Mouse (Mus musculus): ENCODE results near the gene Olfr920. TPM values are rescaled to one million over a fixed set of nuclear protein-coding genes. Genes with fewer than 3 reads are reported as not detected.

Olfr920 gene
- 0.04 and 0.08 TPM in 2 replicates for polyA plus RNA-seq (2015; fragmentation: Nextera tagmentation; extraction: Ambion mirVana)

DNA sequence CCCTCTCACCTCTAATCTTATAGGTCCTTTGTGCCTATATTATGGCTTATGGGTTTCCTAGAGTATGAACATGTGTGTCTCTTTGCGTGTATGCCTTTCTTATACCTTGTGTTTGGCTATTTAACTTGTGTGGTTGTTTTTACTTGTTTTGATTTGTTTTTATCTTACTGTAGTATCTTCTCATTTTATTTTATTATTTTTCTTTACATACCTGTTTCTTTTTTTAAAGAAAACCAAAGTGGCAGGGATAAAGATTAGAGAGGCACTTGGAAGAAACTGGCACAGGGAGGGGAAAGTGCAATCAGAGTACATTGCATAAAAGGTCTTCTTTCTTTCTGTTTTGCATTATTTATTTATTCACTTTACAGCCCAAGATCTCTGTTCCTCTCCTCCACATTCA lies at the start of gene Olfr920:
Gene Olfr920, plus strand, starts transcription at position 301 of the 400 bp plus-strand sequence.
- WGBS, result 80% methylated on average over 1 of the region's 1 CpGs

DNA sequence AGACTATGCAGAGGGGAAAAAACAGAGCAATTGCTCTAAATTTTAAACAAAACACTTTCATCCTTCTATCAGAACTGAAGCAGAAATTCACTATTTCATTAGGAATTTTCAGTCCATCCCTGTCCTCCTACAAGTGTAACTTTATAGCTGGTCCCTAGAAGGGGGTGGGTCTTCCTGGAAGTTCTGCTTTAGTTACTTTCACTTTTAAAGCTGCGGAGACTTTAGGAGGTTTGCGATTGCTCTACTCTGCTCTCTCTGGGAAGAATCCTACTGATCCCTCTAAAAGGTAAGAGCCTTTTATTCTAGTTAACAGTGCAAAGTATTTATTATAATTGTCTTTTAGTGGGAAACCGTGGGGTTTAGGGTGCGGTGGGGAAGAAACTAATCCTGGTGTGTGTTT lies 34.0 kb upstream of the Olfr920 start, which contains the start of gene Vwa5a:
Gene Vwa5a, plus strand, starts transcription at position 167 of the 400 bp plus-strand sequence.
- H3K4me2 ChIP-seq, result peak within 1 kb of the TSS; percentile 60
- no peaks in the 10 kb centered on the region for H3K9me3 ChIP-seq
- ATAC-seq (ENCODE audit: insufficient read depth, low FRiP score, low read depth), result peak; percentile 85; the same call in 1 of the 2 replicates
- H3K27ac ChIP-seq, result peak within 1 kb of the TSS; percentile 85
- H3K4me3 ChIP-seq (replicated peaks), result peak within 1 kb of the TSS; percentile 55
- peak within 1 kb of the TSS; percentile 26; the same call in 1 of the 2 replicates for H3K9ac ChIP-seq
- WGBS, result 0% methylated on average over 4 of the region's 4 CpGs
- H3K27me3 ChIP-seq (replicated peaks), result no peaks in the 10 kb centered on the region
- H3K4me1 ChIP-seq, result peaks cover 11% of the 10 kb centered on the region; the same call in 1 of the 2 replicates
- no peaks in the 10 kb centered on the region; the same call in 1 of the 2 replicates for H3K36me3 ChIP-seq

More for the DNA sequence above, at the start of gene Olfr920:
- no peaks in the 10 kb centered on the region for H3K9me3 ChIP-seq
- no peaks in the 10 kb centered on the region for H3K36me3 ChIP-seq
- H3K9ac ChIP-seq, result no peak within 1 kb of the TSS
- no peaks in the 10 kb centered on the region for H3K27me3 ChIP-seq (replicated peaks)
- no peak within 1 kb of the TSS for H3K27ac ChIP-seq
- no peak for ATAC-seq (ENCODE audit: insufficient read depth, low FRiP score, low read depth)
- H3K4me1 ChIP-seq, result no peaks in the 10 kb centered on the region
- no peak within 1 kb of the TSS for H3K4me2 ChIP-seq
- no peak within 1 kb of the TSS for H3K4me3 ChIP-seq (replicated peaks)

DNA sequence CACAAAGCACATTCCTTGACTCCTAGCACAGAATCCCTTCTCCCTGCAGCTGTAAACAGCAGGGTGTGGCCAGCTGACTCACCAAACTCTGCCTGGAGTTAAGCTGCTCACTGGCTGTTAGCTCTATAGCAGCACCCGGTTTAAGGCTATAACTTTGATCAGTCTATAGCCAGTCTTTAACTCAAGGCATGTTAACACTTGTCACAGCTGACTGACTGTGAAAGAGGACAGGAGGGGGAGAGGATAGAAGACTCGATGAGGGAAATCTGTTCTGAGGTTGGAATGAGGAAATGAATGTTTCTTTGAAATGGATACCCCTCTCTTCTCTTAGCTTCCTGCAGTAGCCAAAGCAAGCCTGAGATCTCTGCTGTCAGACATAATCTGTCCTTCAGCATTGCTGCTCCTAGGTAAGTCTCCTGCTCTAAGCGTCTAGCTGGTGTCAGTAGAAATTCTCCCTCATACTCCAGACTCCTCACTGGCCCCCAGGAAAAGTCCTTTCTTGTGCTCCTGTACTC lies 33.1 kb upstream of the Olfr920 start:
- Histone ChIP-seq H3K27me3 (replicated peaks) (no peaks in the 10 kb centered on the region), H3K9me3 (no peaks in the 10 kb centered on the region), H3K9ac (peak overlapping the region; percentile 26; the same call in 1 of the 2 replicates), H3K4me1 (peaks cover 11% of the 10 kb centered on the region; the same call in 1 of the 2 replicates), H3K4me3 (replicated peaks) (peak overlapping the region; percentile 55), H3K4me2 (peak overlapping the region; percentile 60), H3K27ac (peak overlapping the region; percentile 85), H3K36me3 (peaks cover 6% of the 10 kb centered on the region; the same call in 1 of the 2 replicates)
- ATAC-seq (ENCODE audit: insufficient read depth, low FRiP score, low read depth), result peak; percentile 82
- WGBS, result 2% methylated on average over 3 of the region's 3 CpGs

DNA sequence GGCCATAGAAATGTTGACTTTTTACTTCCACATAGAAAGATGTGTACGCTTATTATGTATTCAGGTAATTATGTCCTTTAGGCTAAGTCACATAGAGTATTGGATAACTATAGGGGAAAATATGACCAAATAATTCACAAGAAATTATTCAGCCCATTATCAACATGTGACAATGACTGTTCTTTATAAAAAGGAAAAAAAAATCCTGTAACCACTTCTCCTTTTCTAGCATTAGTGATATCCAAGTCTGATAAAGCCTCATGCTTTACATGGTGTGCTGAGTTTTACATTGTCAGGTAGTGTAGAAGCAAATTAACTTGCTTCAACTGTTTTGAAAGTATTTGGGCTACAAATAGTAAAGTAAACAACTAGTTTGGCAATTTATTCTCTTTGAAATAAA lies 28.1 kb upstream of the Olfr920 start:
- H3K36me3 ChIP-seq, result peaks cover 6% of the 10 kb centered on the region; the same call in 1 of the 2 replicates
- H3K4me3 ChIP-seq (replicated peaks), result no peak overlapping the region
- no peaks in the 10 kb centered on the region for H3K9me3 ChIP-seq
- no peak for ATAC-seq (ENCODE audit: insufficient read depth, low FRiP score, low read depth)
- no peak overlapping the region for H3K4me2 ChIP-seq
- H3K9ac ChIP-seq, result no peak overlapping the region
- H3K27ac ChIP-seq, result no peak overlapping the region
- WGBS, result 94% methylated on average over 1 of the region's 1 CpGs
- H3K4me1 ChIP-seq, result peaks cover 7% of the 10 kb centered on the region; the same call in 1 of the 2 replicates
- H3K27me3 ChIP-seq (replicated peaks), result no peaks in the 10 kb centered on the region

DNA sequence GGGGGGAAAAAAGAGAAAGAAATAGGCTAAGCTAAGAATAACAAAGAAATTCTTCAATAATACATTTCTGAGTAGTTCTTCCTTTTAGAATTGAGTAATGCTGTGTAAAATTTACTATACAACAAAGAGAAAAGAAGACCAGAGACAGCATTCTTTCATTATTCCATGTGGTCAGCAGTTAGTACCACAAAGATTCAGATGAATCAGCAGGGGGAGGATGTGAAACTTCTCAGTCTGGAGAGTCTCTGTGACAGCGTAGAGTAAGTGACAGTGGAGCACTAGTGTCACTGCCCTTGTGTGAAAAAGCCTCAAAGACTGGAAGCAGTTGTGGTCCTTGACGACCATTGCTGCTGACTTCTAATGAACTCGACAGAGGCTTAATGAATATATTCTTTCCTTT lies 23.9 kb upstream of the Olfr920 start:
- Histone ChIP-seq H3K27me3 (replicated peaks) (no peaks in the 10 kb centered on the region), H3K4me2 (no peak overlapping the region), H3K4me1 (no peaks in the 10 kb centered on the region), H3K36me3 (peaks cover 5% of the 10 kb centered on the region; the same call in 1 of the 2 replicates), H3K27ac (no peak overlapping the region), H3K9ac (no peak overlapping the region), H3K9me3 (no peaks in the 10 kb centered on the region), H3K4me3 (replicated peaks) (no peak overlapping the region)
- no peak for ATAC-seq (ENCODE audit: insufficient read depth, low FRiP score, low read depth)
- WGBS, result 75% methylated on average over 3 of the region's 3 CpGs

DNA sequence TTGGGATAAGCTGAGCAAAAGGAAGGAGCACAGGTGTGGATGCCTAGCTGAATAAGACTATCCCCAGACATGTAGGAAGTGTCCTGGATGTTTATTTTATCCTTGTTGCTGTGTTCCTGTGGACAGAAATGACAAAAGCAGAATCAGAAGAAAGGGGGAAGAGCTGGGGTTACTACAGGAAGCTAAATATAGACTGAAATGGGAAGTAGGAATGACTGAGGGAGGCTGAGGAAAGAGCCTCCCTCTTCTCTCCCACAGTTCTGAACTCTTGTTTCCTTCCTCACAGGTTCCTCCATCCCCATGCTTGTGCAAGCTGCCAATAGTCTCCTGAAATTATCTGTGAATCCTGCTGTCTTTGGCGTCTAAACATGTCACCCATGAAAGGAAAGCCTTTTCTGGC lies 10.7 kb upstream of the Olfr920 start:
- no peak for ATAC-seq (ENCODE audit: insufficient read depth, low FRiP score, low read depth)
- Histone ChIP-seq H3K9me3 (no peaks in the 10 kb centered on the region), H3K4me2 (no peak overlapping the region), H3K27ac (no peak overlapping the region), H3K4me3 (replicated peaks) (no peak overlapping the region), H3K27me3 (replicated peaks) (no peaks in the 10 kb centered on the region), H3K9ac (no peak overlapping the region), H3K36me3 (no peaks in the 10 kb centered on the region), H3K4me1 (no peaks in the 10 kb centered on the region)
- WGBS, result 85% methylated on average over 1 of the region's 1 CpGs

DNA sequence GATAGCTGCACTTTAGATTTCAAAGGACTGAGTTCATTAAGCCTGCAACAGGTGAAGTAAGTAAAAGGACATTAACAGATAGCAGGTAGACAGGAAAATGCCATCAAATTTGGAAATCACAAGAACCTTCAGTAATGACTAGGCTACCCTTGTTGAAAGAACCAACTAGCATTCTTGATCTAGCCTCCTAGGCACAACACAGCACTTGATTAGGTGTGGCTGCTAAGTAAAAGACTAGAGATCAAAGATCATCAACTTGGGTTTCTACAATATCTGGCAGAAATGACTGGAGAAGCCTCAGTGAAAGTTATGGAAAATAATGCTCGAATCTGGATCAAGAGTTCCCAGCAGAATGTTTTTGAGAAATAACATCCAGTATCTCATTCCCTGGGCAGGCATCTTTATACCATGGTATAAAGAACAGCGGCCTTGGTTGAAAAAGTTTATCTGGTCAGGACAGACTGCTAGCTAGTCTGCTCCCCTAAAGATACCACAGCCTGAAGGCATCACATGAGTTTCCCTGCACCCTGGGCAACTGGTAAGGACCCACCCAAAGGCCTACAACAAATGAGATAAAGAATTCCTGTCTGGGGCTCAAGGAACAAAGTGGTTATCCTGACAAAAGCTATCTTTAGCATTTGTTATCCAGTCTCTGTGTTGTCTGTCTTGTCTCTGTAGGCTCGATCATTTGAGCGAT lies 7.3 kb upstream of the Olfr920 start:
- H3K9ac ChIP-seq, result no peak overlapping the region
- H3K27ac ChIP-seq, result no peak overlapping the region
- peak; percentile 56; the same call in 1 of the 2 replicates for ATAC-seq (ENCODE audit: insufficient read depth, low FRiP score, low read depth)
- WGBS, result 88% methylated on average over 4 of the region's 4 CpGs
- no peak overlapping the region for H3K4me3 ChIP-seq (replicated peaks)
- no peak overlapping the region for H3K4me2 ChIP-seq
- no peaks in the 10 kb centered on the region for H3K9me3 ChIP-seq
- H3K27me3 ChIP-seq (replicated peaks), result no peaks in the 10 kb centered on the region
- no peaks in the 10 kb centered on the region for H3K36me3 ChIP-seq
- H3K4me1 ChIP-seq, result no peaks in the 10 kb centered on the region

DNA sequence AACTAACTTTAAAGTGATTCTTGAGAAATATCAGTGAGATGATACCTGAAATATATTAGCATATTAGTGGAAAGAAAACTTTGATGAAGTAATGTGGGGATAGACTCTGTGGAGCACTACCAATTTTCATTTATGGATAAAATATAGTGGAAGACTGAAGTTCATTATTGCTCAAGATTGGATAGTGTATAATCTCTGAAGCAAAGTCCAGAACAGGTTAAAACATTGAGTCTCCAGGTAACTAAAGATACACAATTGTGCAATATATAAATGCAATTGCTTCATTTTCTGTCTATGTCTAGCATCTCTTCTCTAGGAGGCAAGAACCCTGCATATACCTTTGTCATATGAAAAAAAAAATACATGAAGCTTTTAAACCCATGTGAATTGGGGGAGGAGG lies 20.7 kb downstream of the Olfr920 start, which contains the start of gene Olfr921:
Gene Olfr921, plus strand, starts transcription at position 301 of the 400 bp plus-strand sequence.
- Histone ChIP-seq H3K4me3 (replicated peaks) (no peak within 1 kb of the TSS), H3K4me2 (no peak within 1 kb of the TSS), H3K27ac (no peak within 1 kb of the TSS), H3K36me3 (no peaks in the 10 kb centered on the region), H3K9me3 (no peaks in the 10 kb centered on the region), H3K4me1 (no peaks in the 10 kb centered on the region), H3K27me3 (replicated peaks) (no peaks in the 10 kb centered on the region), H3K9ac (no peak within 1 kb of the TSS)
- no peak for ATAC-seq (ENCODE audit: insufficient read depth, low FRiP score, low read depth)

DNA sequence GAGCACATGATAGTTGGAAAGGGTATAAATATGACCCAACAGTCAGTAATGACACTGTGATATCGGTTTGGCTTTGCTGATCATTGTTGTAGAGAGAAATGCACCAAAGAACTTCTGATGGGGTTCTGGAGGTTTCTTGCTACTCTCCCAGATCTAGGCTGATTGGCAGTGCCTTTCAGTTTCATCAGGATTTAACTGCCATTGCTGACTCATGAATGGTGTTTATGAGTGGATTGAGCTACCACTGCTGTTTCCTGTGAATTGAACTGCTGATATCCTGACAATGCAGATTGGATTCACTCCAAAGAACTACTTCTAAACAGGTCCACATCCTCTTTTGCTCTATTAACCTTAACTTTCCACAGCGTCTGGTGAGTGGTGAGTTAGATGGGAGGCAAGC lies 40.6 kb downstream of the Olfr920 start:
- 86% methylated on average over 2 of the region's 2 CpGs for whole genome bisulfite sequencing
- no peak for ATAC-seq (ENCODE audit: insufficient read depth, low FRiP score, low read depth)
- Histone ChIP-seq H3K4me1 (no peaks in the 10 kb centered on the region), H3K9ac (no peak overlapping the region), H3K36me3 (no peaks in the 10 kb centered on the region), H3K4me2 (no peak overlapping the region), H3K9me3 (no peaks in the 10 kb centered on the region), H3K27ac (no peak overlapping the region), H3K27me3 (replicated peaks) (no peaks in the 10 kb centered on the region), H3K4me3 (replicated peaks) (no peak overlapping the region)

DNA sequence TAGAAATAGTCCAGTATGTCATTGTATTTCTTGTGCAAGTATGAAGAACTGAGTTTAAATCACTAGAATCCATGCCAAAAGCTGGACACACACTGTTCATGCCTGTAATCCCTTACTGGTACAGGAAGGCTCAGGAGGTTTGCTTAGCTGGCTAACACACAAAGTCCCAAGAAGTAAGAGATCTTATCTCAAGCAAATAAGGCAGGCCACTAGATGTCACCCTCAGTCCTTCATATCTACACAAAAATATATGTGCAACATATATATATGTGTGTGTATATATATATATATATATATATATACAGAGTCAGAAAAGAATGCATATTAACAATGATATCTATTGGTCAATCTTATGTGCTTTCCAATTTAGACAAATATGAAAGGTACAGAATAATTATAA lies 53.6 kb downstream of the Olfr920 start:
- no peak for ATAC-seq (ENCODE audit: insufficient read depth, low FRiP score, low read depth)
- Histone ChIP-seq H3K4me1 (no peaks in the 10 kb centered on the region), H3K27me3 (replicated peaks) (no peaks in the 10 kb centered on the region), H3K27ac (no peak overlapping the region), H3K9me3 (no peaks in the 10 kb centered on the region), H3K4me3 (replicated peaks) (no peak overlapping the region), H3K36me3 (no peaks in the 10 kb centered on the region), H3K4me2 (no peak overlapping the region), H3K9ac (no peak overlapping the region)
